Mouse (Mus musculus) ES-Bruce4 (cell line): Measurements from ENCODE around the gene Pck2. TPM values are rescaled to one million over a fixed set of nuclear protein-coding genes. Genes with fewer than 3 reads are reported as not detected.

Experiments used
- H3K27ac ChIP-seq: 2 replicates; pipeline ENCODE4 v1.5.1; 2012; ENCODE audit warnings: low read length, inconsistent platforms; ENCODE audit not compliant: insufficient read depth
- H3K27me3 ChIP-seq: 2 replicates; pipeline ENCODE4 v1.6.1; 2012; ENCODE audit warnings: mild to moderate bottlenecking, low read length, inconsistent platforms; ENCODE audit not compliant: control insufficient read depth, poor library complexity, insufficient read depth, severe bottlenecking
- H3K36me3 ChIP-seq: 2 replicates; pipeline ENCODE4 v1.6.1; 2012; ENCODE audit warnings: inconsistent platforms, mild to moderate bottlenecking, low read length, moderate library complexity; ENCODE audit not compliant: control insufficient read depth, poor library complexity, insufficient read depth, severe bottlenecking
- H3K4me1 ChIP-seq: one replicate; pipeline ENCODE4 v1.8.1; 2011; ENCODE audit warnings: low read length; ENCODE audit not compliant: control insufficient read depth, insufficient read depth
- H3K4me3 ChIP-seq: 2 replicates; pipeline ENCODE4 v1.5.1; 2011; ENCODE audit warnings: low read depth, mild to moderate bottlenecking, low read length
- H3K9ac ChIP-seq: 2 replicates; pipeline ENCODE4 v1.6.1; 2012; ENCODE audit warnings: low read depth, mild to moderate bottlenecking, inconsistent platforms; ENCODE audit not compliant: poor library complexity, severe bottlenecking
- H3K9me3 ChIP-seq: replicated peaks from 2 replicates; pipeline ENCODE4 v1.6.1; 2012; ENCODE audit warnings: mild to moderate bottlenecking, low read length, inconsistent platforms; ENCODE audit not compliant: control insufficient read depth, poor library complexity, insufficient read depth, severe bottlenecking
- CTCF ChIP-seq: IDR thresholded peaks from one replicate; pipeline ENCODE4 v1.8.1; 2011; ENCODE audit warnings: low read depth, low read length
- EP300 ChIP-seq: IDR thresholded peaks from 2 replicates; pipeline ENCODE4 v1.6.1; 2011; ENCODE audit warnings: low read depth, low read length; ENCODE audit not compliant: insufficient read depth
- POLR2A ChIP-seq: IDR thresholded peaks from one replicate; pipeline ENCODE4 v1.8.1; 2011; ENCODE audit warnings: low read length; ENCODE audit not compliant: insufficient read depth
- polyA plus RNA-seq: library from polyadenylated mRNA; stranded (reverse); fragments of >200 nt; gene quantifications from 2 replicates; pipeline ENCODE4 v1.2.4, GENCODE M21; 2011; ENCODE audit warnings: low read depth; ENCODE audit not compliant: missing spikeins, insufficient read depth, insufficient read length

The Pck2 gene
- polyA plus RNA-seq, 1 experiment: 21.2 TPM

- no peaks in the 10 kb centered on the region for H3K27me3 ChIP-seq
- peaks cover 30% of the 10 kb centered on the region for H3K36me3 ChIP-seq
- H3K4me1 ChIP-seq: peaks cover 2% of the 10 kb centered on the region
- H3K9ac ChIP-seq: no peak overlapping the region
- no peaks in the 10 kb centered on the region for H3K9me3 ChIP-seq
- TF ChIP-seq CTCF (no peak), EP300 (no peak), POLR2A (no peak)
- no peak overlapping the region for H3K4me3 ChIP-seq
- H3K27ac ChIP-seq: no peak overlapping the region
Observed at GRCm38 (mm10) chr14:55542268-55542667, 2.2 kb downstream of the Pck2 start.

GRCm38 (mm10) chr14:55544334-55544733 is 4.3 kb downstream of the Pck2 start:
- no peak overlapping the region for H3K9ac ChIP-seq

GRCm38 (mm10) chr14:55550191-55550590 is 10.1 kb downstream of the Pck2 start:
- no peak overlapping the region for H3K27ac ChIP-seq
- no peaks in the 10 kb centered on the region for H3K27me3 ChIP-seq
- H3K9me3 ChIP-seq: no peaks in the 10 kb centered on the region
- no peak overlapping the region for H3K4me3 ChIP-seq
- no peak for TF ChIP-seq CTCF
- TF ChIP-seq EP300: no peak
- TF ChIP-seq POLR2A: no peak
- H3K36me3 ChIP-seq: peaks cover 36% of the 10 kb centered on the region
- H3K9ac ChIP-seq: no peak overlapping the region
- H3K4me1 ChIP-seq: peaks cover 1% of the 10 kb centered on the region

More at GRCm38 (mm10) chr14:55544334-55544733, 4.3 kb downstream of the Pck2 start:
- peaks cover 2% of the 10 kb centered on the region for H3K4me1 ChIP-seq
- no peak for TF ChIP-seq EP300
- TF ChIP-seq POLR2A: no peak
- TF ChIP-seq CTCF: no peak
- no peak overlapping the region for H3K27ac ChIP-seq
- no peaks in the 10 kb centered on the region for H3K27me3 ChIP-seq
- no peaks in the 10 kb centered on the region for H3K9me3 ChIP-seq
- peaks cover 49% of the 10 kb centered on the region for H3K36me3 ChIP-seq
- H3K4me3 ChIP-seq: no peak overlapping the region

GRCm38 (mm10) chr14:55551347-55551746 is 11.3 kb downstream of the Pck2 start:
- H3K4me1 ChIP-seq: peaks cover 1% of the 10 kb centered on the region
- H3K27ac ChIP-seq: no peak overlapping the region
- H3K4me3 ChIP-seq: no peak overlapping the region
- H3K27me3 ChIP-seq: no peaks in the 10 kb centered on the region
- H3K9me3 ChIP-seq: no peaks in the 10 kb centered on the region
- peaks cover 27% of the 10 kb centered on the region for H3K36me3 ChIP-seq
- H3K9ac ChIP-seq: no peak overlapping the region
- TF ChIP-seq POLR2A: no peak
- TF ChIP-seq CTCF: no peak
- TF ChIP-seq EP300: peak; percentile 84

GRCm38 (mm10) chr14:55551794-55552193 is 11.7 kb downstream of the Pck2 start:
- Histone ChIP-seq H3K36me3 (peaks cover 26% of the 10 kb centered on the region), H3K27me3 (no peaks in the 10 kb centered on the region), H3K9me3 (no peaks in the 10 kb centered on the region), H3K4me3 (no peak overlapping the region), H3K27ac (peak overlapping the region; percentile 56; the same call in 1 of the 2 replicates), H3K4me1 (peaks cover 1% of the 10 kb centered on the region), H3K9ac (no peak overlapping the region)
- TF ChIP-seq EP300 (no peak), POLR2A (no peak), CTCF (no peak)

- peaks cover 1% of the 10 kb centered on the region for H3K4me1 ChIP-seq
- no peaks in the 10 kb centered on the region for H3K9me3 ChIP-seq
- H3K36me3 ChIP-seq: peaks cover 2% of the 10 kb centered on the region
- H3K27ac ChIP-seq: no peak overlapping the region
- H3K9ac ChIP-seq: no peak overlapping the region
- H3K27me3 ChIP-seq: no peaks in the 10 kb centered on the region
- TF ChIP-seq CTCF (no peak), EP300 (no peak), POLR2A (no peak)
- no peak overlapping the region for H3K4me3 ChIP-seq
Observed at GRCm38 (mm10) chr14:55554635-55555034, 14.6 kb downstream of the Pck2 start.
